Mouse (Mus musculus): ENCODE data around the gene Rbfox1.

The Rbfox1 gene

DNA sequence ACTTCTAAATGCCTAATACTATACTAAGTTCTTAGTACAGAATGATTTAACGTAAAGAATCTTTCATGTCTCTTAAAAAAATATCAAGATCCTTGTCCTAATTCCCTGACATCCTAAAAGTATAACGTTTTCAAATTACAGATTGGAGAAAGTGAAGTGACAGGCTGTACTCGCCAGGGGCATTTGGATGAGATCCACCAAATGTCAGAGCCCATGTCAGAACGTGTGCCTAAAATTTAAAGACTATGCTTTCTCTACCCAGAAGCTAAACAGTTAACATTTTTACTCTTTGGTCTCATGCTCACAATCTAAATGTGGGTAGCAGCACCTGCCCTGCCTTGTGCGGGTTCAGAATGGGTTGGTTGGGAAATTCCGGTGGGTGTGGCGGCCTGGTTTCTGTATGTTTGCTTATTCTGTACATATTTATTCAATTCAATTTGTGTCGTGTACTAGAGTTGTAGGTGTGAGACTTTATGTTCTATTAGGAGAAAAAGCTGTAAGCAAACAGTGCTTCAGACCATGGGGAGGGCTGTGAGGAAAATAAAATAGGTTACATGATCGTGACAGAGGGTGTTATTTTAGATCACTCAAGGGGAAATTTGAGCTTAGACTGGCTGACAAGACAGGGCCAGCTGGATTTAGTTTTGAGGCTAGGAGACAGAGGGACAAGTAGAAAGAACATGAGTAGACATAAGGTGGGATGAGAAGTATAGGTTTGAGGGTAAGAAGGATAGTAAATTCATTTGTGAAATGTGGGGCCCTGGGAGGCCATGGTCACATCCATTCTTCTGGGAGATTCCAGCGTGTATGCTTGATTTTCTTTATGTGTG is 1203.7 kb downstream of the Rbfox1 start:
- no peak for DNase-seq (ENCODE audit: low spot score)

DNA sequence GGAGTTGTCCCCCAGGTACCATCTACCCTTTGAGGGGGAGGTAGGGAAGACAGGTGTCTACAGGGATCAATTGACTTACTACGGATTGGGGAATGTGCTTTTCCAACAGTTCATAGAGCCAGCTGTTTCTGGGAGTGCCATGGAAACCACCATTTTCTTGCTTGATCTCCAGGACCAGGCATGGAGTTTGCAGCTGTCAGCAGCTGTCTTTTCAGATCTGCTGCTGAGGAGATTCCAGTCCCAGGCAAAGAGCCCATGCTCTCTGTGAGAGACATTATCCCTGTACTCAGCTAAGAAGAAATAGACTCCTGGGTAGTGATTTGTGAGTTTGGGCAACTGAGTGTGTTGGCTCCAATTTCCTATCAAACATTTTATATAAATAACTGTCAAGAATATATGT is 1204.3 kb downstream of the Rbfox1 start:
- no peak for DNase-seq (ENCODE audit: low spot score)

DNA sequence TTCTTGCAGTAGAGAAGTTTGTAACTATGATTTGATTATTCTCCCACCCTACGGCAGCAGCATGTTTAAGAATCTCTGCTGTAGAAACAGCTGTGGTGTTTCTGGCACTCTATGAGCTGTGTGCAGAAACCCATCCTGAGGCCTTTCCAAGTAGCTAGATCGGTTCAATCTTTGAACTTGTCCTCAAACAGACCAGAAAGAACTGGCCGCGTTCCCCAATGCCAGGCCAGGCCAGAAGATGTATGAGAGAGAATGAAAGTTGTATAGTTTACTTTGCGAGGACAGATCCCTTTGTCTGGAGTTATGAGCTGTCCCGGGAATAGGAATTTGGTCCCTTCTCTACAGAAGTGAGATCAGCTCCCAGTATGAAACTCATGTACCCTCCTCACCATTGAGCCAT is 1205.0 kb downstream of the Rbfox1 start:
- DNase-seq (ENCODE audit: low spot score), result no peak

DNA sequence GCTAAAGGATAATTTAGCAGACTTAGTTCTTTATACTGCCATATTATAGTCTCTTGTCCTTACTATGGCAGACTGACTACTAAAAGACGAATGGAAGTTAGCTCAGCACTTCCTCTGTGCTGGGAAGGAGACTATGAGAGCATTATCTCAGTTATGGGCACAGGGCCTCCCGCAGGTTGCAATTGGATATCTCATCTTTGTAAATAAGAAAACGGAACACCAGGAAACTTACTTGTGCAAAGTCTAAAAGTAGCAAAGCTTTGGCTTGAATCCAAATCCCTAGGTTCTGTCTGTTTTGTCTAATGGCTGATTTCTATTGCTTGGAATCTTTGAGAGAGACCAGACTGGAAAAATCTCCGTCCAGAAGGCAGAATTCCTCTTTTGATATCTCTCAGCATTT is 1207.7 kb downstream of the Rbfox1 start:
- no peak for DNase-seq (ENCODE audit: low spot score)

DNA sequence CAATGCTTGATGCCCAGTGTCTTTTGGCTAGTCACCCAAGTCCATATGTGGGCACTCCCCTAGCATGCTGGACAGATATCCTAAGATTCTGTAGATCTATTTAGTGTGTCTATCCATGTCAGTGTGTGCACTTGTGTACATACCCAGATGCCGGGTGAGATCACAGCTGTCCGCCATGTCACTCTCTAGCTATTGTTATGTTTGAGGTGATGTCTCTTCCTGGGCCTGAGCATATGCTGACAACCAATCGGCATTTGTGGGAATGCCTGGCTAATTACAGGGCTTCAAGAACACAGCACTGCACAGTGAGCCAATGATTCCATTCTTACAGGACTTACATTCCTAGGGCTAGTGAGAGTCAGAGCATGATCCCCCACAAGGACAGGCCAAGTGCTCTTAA is 1208.5 kb downstream of the Rbfox1 start:
- no peak for DNase-seq (ENCODE audit: low spot score)

DNA sequence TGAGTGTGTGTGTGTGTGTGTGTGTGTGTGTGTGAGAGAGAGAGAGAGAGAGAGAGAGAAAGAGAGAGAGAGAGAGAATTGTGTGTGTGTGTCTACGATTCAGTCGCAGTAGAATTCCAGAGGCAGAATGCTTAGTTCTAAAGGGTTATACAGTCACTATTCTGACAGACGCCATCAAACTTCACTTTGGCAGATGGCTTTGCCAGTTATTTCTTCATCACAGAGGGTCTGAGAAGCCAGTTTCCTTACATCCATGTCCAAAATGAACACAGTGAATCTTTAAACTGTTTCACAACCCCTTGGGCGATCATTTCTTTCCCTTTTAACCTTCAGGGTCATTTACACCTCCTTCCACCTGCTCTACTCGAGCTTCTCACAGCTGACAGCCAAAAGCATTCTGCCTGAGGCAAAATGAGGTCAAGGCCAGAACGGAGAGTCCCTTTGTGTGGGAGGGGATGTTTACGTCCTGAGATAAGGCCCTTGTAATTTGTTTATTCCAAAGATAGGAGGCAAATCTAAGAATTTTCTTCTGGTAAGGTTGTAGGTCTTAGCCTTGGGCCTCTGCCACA is 1209.1 kb downstream of the Rbfox1 start:
- no peak for DNase-seq (ENCODE audit: low spot score)

DNA sequence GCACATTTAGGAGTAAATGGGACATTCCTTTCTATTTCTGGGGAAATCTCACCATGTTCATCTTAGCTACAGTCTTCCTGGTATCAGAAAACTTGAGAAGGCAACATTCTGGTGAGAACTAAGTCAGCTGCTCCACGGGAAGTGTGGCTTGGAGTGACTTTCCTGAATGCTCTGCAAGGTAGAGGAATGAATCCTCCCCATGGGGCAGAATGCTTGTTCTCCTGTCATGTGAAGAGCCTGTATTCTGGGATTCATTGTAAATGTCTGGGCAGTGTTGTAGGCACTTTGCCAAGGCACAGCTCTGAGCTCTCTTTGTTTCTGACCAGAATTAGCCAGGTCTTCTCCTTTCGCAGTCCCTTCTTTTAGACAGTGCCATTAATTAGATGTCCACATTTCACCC is 1211.9 kb downstream of the Rbfox1 start:
- DNase-seq (ENCODE audit: low spot score), result no peak

DNA sequence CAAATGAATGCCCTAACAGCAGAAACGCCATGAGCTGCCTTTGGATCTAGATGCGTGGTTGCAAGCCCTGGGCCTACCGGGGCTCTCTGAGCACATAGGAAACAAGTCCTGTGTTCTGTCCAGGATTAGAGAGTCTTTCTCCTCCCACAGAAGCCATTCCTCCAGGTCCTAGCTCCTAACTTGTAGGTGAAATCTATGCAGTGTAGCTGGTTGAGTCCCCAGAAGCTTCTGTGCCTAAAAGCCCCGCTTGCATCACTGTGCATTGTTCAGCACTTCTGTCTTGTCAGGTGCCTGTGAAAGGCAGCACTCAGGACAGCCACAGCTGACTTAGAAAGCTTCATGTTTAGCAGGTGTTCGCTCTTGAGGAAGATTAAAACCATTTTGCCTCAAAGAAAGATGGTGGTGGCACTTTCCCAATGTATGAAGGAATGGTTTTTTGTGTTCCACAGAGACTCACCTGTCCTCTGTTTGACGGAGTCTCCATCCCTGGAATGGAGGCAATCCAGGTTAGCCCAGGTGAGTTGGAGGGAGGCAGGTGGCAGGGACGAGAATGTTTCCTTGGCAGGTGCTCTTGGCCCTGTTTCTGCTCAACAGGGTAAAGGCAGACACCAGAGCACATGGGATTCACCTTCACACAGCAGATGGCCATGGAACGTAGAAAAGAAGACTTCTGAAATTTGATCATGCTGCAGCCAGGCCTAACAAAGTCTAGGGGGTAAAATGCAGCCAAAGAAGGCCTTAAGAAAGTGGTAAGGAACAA is 1213.0 kb downstream of the Rbfox1 start:
- no peak for DNase-seq (ENCODE audit: low spot score)

DNA sequence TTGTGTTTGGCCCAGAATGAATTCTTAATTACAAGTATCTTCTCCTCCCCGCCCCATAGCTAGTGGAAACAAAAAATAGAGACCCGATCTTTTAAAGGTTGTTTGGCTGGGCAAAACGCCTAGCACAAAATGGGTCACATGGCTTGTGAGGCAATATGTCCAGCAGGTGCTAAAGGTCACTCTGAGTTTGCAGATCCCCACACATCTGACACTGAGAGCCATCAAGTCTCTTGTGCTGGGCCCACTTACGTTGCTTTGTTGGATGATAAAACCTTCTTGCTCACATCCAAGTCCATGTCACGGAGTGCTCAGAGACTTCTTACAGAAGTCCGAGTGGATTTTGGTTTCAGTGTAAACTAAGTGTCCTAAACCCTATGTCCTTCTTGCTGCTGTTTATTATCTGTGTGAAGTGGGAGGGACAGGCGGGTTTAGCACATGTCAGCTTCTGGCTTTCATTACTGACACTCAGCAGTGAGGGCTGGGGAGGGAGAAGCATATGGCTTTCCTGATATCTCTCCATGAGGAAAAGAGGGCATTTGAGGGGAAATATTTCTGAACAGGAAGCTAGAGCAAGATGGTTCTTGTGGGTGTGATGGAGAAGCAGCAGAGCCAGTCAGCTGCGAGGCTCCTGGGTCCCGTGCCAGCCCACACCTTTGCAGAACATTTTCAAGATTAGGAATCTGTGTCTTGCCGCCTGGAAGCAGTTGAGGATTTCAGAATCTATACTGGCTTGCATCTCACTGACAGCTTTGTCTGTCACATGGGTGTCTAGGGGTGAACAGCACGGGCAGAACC is 1214.5 kb downstream of the Rbfox1 start:
- DNase-seq (ENCODE audit: low spot score), result peak; percentile 18

DNA sequence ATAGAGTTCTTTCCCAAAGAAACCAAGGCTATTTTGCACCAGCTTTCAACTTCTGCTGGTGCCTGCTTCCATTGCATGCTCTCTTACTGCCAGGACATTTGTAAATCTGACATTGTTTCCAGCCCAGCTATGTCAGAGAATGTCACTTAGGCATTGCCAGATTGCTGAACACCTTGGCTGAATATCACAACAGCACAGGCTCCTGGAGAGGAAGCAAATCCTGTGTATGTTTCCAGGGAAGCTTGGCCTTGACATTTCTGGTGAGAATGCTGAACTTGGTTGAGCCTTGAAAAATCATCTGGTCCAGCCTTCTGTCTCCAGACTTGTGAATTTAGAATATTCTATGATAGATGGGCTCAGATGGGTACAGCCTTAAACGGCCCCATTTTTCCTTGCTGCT is 1217.3 kb downstream of the Rbfox1 start:
- no peak for DNase-seq (ENCODE audit: low spot score)

DNA sequence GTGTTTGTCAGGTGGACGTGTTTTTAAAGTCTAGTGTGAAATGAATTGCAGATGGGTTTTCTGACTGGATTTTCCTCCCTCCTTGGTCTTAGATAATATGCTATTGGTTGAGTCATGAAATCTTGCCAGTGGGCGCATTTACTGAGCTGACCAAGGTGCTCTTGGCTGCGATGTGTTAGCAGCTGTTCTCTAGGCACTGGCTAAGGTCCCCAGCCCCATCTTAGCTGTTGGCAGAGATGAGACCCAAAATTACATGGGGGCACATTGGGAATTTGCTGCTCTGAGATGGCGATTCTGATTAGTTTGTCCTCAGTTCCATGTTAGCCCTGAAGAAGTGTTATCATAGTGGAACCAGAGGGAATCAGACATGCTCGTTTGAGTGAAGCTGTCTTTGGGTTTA is 1218.1 kb downstream of the Rbfox1 start:
- DNase-seq (ENCODE audit: low spot score), result no peak

DNA sequence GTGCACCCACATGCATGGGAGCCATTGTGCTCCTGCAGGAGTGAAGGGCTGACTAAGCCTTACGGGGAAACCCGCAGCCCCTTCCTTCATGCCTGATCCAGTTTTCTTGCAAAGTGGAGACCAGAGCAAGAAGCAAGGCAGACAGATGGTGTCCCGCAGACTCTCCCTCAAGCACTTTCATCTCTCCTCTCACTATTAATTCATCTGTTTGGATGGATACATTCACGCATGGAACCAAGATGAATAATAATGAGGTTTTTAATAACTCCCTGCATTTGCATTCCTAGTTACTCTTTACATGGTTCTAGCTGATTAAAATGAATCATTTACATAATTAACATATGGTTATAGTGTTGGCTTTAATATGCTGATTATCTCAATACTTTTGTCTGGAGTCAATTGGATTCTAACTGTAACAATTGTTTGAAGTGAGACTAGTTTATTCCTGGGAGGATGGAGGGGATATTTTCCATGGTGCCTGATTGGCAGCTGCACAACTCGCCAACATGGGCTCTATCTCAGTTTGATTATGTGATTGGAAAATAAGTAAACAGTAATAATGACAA is 1221.4 kb downstream of the Rbfox1 start:
- DNase-seq (ENCODE audit: low spot score), result no peak

DNA sequence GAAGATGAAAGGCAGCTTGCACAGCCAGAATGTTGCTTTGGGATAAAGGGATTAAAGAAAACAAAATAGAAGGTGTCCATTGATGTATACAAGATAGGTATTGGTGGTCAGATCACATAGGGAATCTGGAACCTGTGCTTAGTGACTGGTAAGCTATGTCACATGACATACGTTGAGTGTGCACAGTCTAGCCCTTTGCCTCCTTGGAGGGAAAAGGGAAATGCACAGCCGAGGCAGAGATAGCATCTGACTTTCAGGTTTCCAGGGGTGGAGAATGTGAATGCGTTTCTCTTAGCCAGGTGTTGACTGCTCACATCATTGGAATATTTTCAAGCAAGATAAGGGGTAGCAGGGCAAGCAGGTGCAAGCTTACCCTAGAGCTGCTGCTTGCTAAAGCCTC is 1230.8 kb downstream of the Rbfox1 start:
- DNase-seq (ENCODE audit: low spot score), result no peak

DNA sequence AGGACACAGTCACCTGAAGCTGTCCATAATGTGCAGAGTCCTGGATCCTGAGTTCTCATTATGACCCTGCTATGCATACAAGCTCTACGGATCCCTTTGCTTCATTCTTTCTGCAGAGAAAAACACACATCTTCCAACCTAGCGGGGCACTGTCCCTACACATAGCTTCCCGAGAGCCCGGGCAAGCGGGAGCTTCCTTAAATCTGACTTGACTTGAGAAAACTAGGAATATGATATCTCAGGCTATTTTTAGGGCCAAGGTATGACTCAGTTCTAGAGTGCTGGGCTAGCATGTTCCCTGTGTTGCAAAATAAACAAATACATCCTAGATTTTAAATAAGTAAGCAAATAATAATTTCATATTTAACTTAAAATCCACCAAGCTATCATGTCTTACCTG is 1244.4 kb downstream of the Rbfox1 start:
- no peak for DNase-seq (ENCODE audit: low spot score)

DNA sequence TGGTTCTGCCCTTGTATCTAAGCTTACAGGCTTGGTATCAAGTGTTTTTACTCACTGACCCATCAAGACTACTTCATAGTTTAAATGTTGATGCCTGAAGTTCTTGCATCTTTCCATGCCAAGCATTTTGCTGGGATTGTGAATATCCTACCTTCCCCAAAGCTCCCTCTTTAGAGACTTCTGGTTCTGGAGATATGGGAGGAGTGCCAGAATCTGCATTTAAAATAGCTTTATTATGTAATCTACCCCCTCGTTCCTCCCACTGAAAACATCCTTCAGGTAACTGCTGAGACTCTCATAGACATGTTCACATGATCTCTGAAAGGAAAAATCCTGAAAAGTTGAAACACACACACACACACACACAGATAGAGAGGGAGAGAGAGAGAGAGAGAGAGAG is 1247.3 kb downstream of the Rbfox1 start:
- no peak for DNase-seq (ENCODE audit: low spot score)

DNA sequence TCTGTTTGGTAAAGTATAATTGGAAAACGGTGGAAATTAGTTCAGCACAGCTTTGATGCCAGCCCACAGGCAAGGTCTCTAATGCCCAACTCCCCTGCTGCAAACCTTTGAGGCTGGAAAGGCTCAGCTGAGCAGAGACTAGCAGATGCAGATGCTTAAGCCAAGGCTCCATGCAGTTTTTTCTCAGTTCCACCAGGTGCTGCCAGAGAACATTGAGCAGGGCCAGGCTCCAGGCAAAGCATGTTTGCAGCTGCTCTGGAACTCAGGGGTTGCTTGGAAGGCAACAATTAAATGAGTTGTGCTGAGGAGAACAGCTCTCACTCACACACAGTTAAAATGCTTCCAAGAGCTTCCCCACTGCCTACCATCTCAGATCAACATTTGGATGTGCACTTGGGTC is 1251.8 kb downstream of the Rbfox1 start:
- DNase-seq (ENCODE audit: low spot score), result peak; percentile 31

DNA sequence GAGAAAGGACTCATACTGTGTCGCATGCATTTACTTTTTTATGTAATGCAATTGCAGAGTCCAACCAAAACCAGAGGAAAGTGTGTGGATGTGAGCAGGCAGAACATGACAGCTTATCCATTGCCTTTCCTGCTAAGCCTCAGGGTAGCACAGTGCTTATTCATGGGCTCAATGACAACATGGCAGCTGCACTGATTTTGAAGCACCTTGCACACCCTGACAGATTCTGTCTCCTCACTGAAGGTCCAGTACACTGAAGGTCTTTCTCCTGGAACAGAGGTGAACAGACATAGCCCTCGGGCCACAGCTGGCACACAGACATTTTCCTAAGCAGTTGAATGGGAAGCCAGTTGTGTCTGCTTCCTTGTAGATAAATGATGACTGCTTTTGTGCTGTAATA is 1254.3 kb downstream of the Rbfox1 start:
- no peak for DNase-seq (ENCODE audit: low spot score)

DNA sequence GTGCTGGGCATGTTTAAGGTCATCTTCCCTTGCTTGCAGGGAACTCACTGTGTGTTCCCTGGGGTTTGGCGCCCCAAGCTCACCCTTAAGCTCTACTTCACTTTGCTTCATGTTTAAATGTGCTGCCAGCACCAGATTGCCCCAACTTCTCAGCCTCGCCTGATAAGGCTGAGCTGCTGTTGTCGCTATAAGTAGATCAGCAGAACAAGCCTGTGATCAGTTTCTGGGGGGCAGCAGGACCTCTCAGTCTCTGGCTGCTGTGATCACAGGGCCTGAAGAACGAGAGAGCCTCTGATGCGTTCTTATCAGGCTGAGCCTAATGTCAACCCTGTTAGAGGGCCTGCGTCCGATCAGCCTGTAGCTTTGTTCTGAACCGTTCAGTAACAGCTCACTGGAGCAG is 1255.8 kb downstream of the Rbfox1 start:
- DNase-seq (ENCODE audit: low spot score), result no peak

DNA sequence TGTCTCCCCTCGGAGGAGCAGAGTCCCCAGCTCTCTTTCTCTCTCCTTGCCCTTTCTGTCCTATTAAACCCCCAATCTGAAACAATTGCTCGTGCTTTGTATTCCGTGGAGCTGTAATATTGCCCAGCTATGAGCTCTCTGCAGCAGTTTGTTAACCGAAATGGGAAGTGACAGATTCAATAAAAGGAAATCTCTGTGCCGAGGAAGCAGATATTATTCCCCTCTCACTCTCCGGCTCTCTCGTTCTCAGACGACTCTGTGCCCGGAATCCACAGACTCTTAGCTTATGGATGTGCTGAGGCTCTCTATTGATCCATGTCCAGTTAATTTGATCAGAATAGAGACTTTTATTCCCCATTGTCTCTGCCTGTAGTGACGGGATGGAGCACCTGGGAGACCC is 1260.3 kb downstream of the Rbfox1 start:
- no peak for DNase-seq (ENCODE audit: low spot score)

DNA sequence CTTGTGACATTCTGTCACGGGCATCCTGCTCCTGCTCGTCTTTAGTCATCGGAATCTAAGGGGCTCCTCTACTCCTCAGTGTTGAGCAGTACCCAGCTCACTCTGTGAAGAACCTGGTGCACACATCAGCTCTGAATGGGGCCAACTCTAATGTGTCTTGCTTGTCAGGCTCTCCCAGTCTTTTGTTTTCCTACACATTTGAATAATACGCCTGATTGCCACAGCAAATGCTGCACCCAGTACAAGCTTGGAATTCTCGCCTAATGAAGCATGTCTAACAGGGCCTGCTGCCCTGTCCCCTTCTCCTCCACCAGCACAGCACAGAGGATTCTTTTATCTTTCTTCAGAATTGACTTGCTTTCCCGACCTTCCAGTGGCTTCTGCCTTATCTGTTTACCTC is 1261.3 kb downstream of the Rbfox1 start:
- DNase-seq (ENCODE audit: low spot score), result peak; percentile 61

DNA sequence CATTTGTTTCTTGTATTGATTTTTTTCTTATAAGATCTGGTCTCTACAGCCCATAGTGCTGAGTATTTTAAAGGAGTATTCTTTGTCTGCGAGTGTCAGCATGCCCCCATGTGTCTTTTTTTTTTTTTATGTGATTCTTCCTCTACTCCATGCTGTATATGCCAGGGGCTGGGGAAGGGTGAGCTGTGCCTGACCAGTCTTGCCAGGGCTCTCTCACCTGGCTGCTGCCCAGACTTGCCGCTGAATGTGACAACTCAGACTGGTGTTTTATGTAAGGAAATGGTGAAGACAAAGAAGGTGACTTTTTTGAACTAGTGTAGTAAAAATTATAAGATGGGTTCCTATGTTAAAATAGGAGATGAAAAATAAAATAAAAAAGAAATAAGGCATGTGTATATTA is 1262.7 kb downstream of the Rbfox1 start:
- DNase-seq (ENCODE audit: low spot score), result no peak

Measured in embryo, embryonic 10.5 days (tissue).